Mouse (Mus musculus) liver, embryonic 12.5 days (tissue): ENCODE measurements around the gene St6galnac3. TPM values are rescaled to one million over a fixed set of nuclear protein-coding genes. Genes with fewer than 3 reads are reported as not detected.

Experiments
- ATAC-seq: fragments of 200-750 bp; cut with Nextera tagmentation; 2 replicates; pipeline ENCODE4 v1.8.0; 2017; ENCODE audit warnings: moderate number of reproducible peaks, mild to moderate bottlenecking, moderate library complexity
- H3K27ac ChIP-seq: fragments of 300-500 bp; sonication (generic); 2 replicates; pipeline ENCODE4 v1.5.1; 2016; ENCODE audit warnings: mild to moderate bottlenecking
- H3K27me3 ChIP-seq: fragments of 300-500 bp; sonication (generic); replicated peaks from 2 replicates; pipeline ENCODE4 v1.6.1; 2016; ENCODE audit warnings: mild to moderate bottlenecking, moderate library complexity
- H3K36me3 ChIP-seq: fragments of 300-500 bp; sonication (generic); 2 replicates; pipeline ENCODE4 v1.6.1; 2016; ENCODE audit warnings: mild to moderate bottlenecking, moderate library complexity
- H3K4me1 ChIP-seq: fragments of 300-500 bp; sonication (generic); 2 replicates; pipeline ENCODE4 v1.6.1; 2016
- H3K4me2 ChIP-seq: fragments of 300-500 bp; sonication (generic); 2 replicates; pipeline ENCODE4 v1.6.1; 2016; ENCODE audit warnings: mild to moderate bottlenecking, moderate library complexity
- H3K4me3 ChIP-seq: fragments of 300-500 bp; sonication (generic); 2 replicates; pipeline ENCODE4 v1.5.1; 2016; ENCODE audit warnings: mild to moderate bottlenecking, moderate library complexity
- H3K9ac ChIP-seq: fragments of 300-500 bp; sonication (generic); 2 replicates; pipeline ENCODE4 v1.6.1; 2016; ENCODE audit warnings: mild to moderate bottlenecking, moderate library complexity
- H3K9me3 ChIP-seq: fragments of 300-500 bp; sonication (generic); replicated peaks from 2 replicates; pipeline ENCODE4 v1.6.1; 2016; ENCODE audit warnings: mild to moderate bottlenecking, moderate library complexity
- WGBS: fragments of 180-500 bp; shearing (Covaris S2); methylation state at CpG from one replicate; pipeline ENCODE4 v1.1.7; 2016; ENCODE audit not compliant: insufficient replicate concordance; 5-methylcytosine and 5-hydroxymethylcytosine counted together
- polyA plus RNA-seq: library from polyadenylated mRNA; unstranded; fragments of >200 nt; fragmentation: Nextera tagmentation; extraction: Ambion mirVana; gene quantifications from 2 replicates; pipeline ENCODE4 v1.2.1, GENCODE M21; 2016

The St6galnac3 gene
- polyA plus RNA-seq, 1 experiment from 2014 or later = 13.6 TPM

- no peak for ATAC-seq
- Histone ChIP-seq H3K27me3 (peaks cover 14% of the 10 kb centered on the region; the same call in 1 of the 2 replicates), H3K4me2 (no peak overlapping the region), H3K9ac (0 out of 2 replicates have a peak overlapping the region, but pooled peaks have one; percentile 66), H3K27ac (peak overlapping the region; percentile 88), H3K4me1 (peaks cover 55% of the 10 kb centered on the region), H3K4me3 (no peak overlapping the region), H3K9me3 (no peaks in the 10 kb centered on the region), H3K36me3 (no peaks in the 10 kb centered on the region)
- WGBS = 74% methylated on average over 6 of the region's 6 CpGs
These were observed 7.8 kb upstream of the St6galnac3 start for GRCm38 (mm10) chr3:153732749-153733148.

- peaks cover 48% of the 10 kb centered on the region for H3K4me1 ChIP-seq
- no peak overlapping the region for H3K27ac ChIP-seq
- H3K27me3 ChIP-seq = peaks cover 14% of the 10 kb centered on the region; the same call in 1 of the 2 replicates
- H3K4me2 ChIP-seq = no peak overlapping the region
- ATAC-seq = no peak
- 77% methylated on average over 6 of the region's 6 CpGs for WGBS
- H3K4me3 ChIP-seq = no peak overlapping the region
- H3K36me3 ChIP-seq = no peaks in the 10 kb centered on the region
- H3K9me3 ChIP-seq = no peaks in the 10 kb centered on the region
- H3K9ac ChIP-seq = no peak overlapping the region
These were observed 7.1 kb upstream of the St6galnac3 start for GRCm38 (mm10) chr3:153732035-153732434.

- Histone ChIP-seq H3K9me3 (no peaks in the 10 kb centered on the region), H3K4me2 (no peak overlapping the region)
These were observed 3.6 kb upstream of the St6galnac3 start for GRCm38 (mm10) chr3:153728577-153728976.

GRCm38 (mm10) chr3:153723467-153724079 is 1.4 kb downstream of the St6galnac3 start:
- no peaks in the 10 kb centered on the region for H3K9me3 ChIP-seq
- peak overlapping the region; percentile 79 for H3K27ac ChIP-seq
- no peak for ATAC-seq
- peak overlapping the region; percentile 81 for H3K4me3 ChIP-seq
- WGBS = 48% methylated on average over 9 of the region's 9 CpGs
- H3K27me3 ChIP-seq = peaks cover 4% of the 10 kb centered on the region; the same call in 1 of the 2 replicates
- H3K4me1 ChIP-seq = peaks cover 73% of the 10 kb centered on the region
- H3K9ac ChIP-seq = peak overlapping the region; percentile 90
- H3K4me2 ChIP-seq = peak overlapping the region; percentile 84
- H3K36me3 ChIP-seq = no peaks in the 10 kb centered on the region

More at GRCm38 (mm10) chr3:153728577-153728976, 3.6 kb upstream of the St6galnac3 start:
- Histone ChIP-seq H3K36me3 (no peaks in the 10 kb centered on the region), H3K4me1 (peaks cover 42% of the 10 kb centered on the region), H3K27me3 (peaks cover 12% of the 10 kb centered on the region; the same call in 1 of the 2 replicates), H3K9ac (no peak overlapping the region), H3K4me3 (no peak overlapping the region), H3K27ac (no peak overlapping the region)
- ATAC-seq = no peak

GRCm38 (mm10) chr3:153721525-153721924 is 3.4 kb downstream of the St6galnac3 start:
- peak overlapping the region; percentile 51 for H3K9ac ChIP-seq
- H3K4me1 ChIP-seq = peaks cover 93% of the 10 kb centered on the region
- H3K4me3 ChIP-seq = peak overlapping the region; percentile 81
- H3K9me3 ChIP-seq = no peaks in the 10 kb centered on the region
- H3K27me3 ChIP-seq = peaks cover 1% of the 10 kb centered on the region; the same call in 1 of the 2 replicates
- H3K27ac ChIP-seq = peak overlapping the region; percentile 79
- 39% methylated on average over 16 of the region's 16 CpGs for WGBS
- peak overlapping the region; percentile 84 for H3K4me2 ChIP-seq
- no peak for ATAC-seq
- H3K36me3 ChIP-seq = peaks cover 2% of the 10 kb centered on the region; the same call in 1 of the 2 replicates

- WGBS = 17% methylated on average over 4 of the region's 4 CpGs
- no peaks in the 10 kb centered on the region for H3K9me3 ChIP-seq
- no peak for ATAC-seq
- H3K27ac ChIP-seq = peak overlapping the region; percentile 79
- peaks cover 92% of the 10 kb centered on the region for H3K4me1 ChIP-seq
- peak overlapping the region; percentile 81 for H3K4me3 ChIP-seq
- H3K9ac ChIP-seq = peak overlapping the region; percentile 51
- peaks cover 2% of the 10 kb centered on the region; the same call in 1 of the 2 replicates for H3K36me3 ChIP-seq
- peak overlapping the region; percentile 84 for H3K4me2 ChIP-seq
- no peaks in the 10 kb centered on the region; the same call in 1 of the 2 replicates for H3K27me3 ChIP-seq
These were observed 4.1 kb downstream of the St6galnac3 start for GRCm38 (mm10) chr3:153720922-153721321.

GRCm38 (mm10) chr3:153720296-153720695 is 4.7 kb downstream of the St6galnac3 start:
- ATAC-seq = no peak
- Histone ChIP-seq H3K4me2 (peak overlapping the region; percentile 84), H3K9ac (peak overlapping the region; percentile 51), H3K9me3 (no peaks in the 10 kb centered on the region), H3K27me3 (no peaks in the 10 kb centered on the region), H3K4me1 (peaks cover 90% of the 10 kb centered on the region), H3K36me3 (peaks cover 2% of the 10 kb centered on the region; the same call in 1 of the 2 replicates), H3K4me3 (0 out of 2 replicates have a peak overlapping the region, but pooled peaks have one; percentile 13), H3K27ac (peak overlapping the region; percentile 79)
- 20% methylated on average over 3 of the region's 3 CpGs for WGBS

- Histone ChIP-seq H3K9ac (peak overlapping the region; percentile 51), H3K36me3 (peaks cover 6% of the 10 kb centered on the region; the same call in 1 of the 2 replicates), H3K9me3 (peaks cover under 1% of the 10 kb centered on the region; the same call in 1 of the 2 replicates), H3K27ac (peak overlapping the region; percentile 79), H3K4me1 (peaks cover 87% of the 10 kb centered on the region), H3K4me3 (peak overlapping the region; percentile 13; the same call in 1 of the 2 replicates), H3K4me2 (peak overlapping the region; percentile 84), H3K27me3 (no peaks in the 10 kb centered on the region)
- peak; percentile 19; the same call in 1 of the 2 replicates for ATAC-seq
- WGBS = 52% methylated on average over 9 of the region's 9 CpGs
These were observed 5.6 kb downstream of the St6galnac3 start for GRCm38 (mm10) chr3:153719256-153719970.

GRCm38 (mm10) chr3:153718724-153719123 is 6.2 kb downstream of the St6galnac3 start:
- Histone ChIP-seq H3K27me3 (no peaks in the 10 kb centered on the region), H3K36me3 (peaks cover 12% of the 10 kb centered on the region), H3K9me3 (peaks cover 7% of the 10 kb centered on the region; the same call in 1 of the 2 replicates), H3K4me1 (peaks cover 81% of the 10 kb centered on the region), H3K4me2 (peak overlapping the region; percentile 84), H3K27ac (peak overlapping the region; percentile 79; the same call in 1 of the 2 replicates), H3K4me3 (no peak overlapping the region), H3K9ac (peak overlapping the region; percentile 51; the same call in 1 of the 2 replicates)
- 41% methylated on average over 8 of the region's 8 CpGs for WGBS
- no peak for ATAC-seq

GRCm38 (mm10) chr3:153717742-153718141 is 7.2 kb downstream of the St6galnac3 start:
- Histone ChIP-seq H3K4me1 (peaks cover 71% of the 10 kb centered on the region), H3K27ac (peak overlapping the region; percentile 42; the same call in 1 of the 2 replicates), H3K4me2 (peak overlapping the region; percentile 37), H3K27me3 (no peaks in the 10 kb centered on the region), H3K36me3 (peaks cover 12% of the 10 kb centered on the region), H3K9me3 (peaks cover 8% of the 10 kb centered on the region; the same call in 1 of the 2 replicates), H3K4me3 (no peak overlapping the region), H3K9ac (no peak overlapping the region)
- ATAC-seq = no peak
- 33% methylated on average over 7 of the region's 7 CpGs for WGBS

GRCm38 (mm10) chr3:153715646-153716045 is 9.3 kb downstream of the St6galnac3 start:
- 84% methylated on average over 7 of the region's 7 CpGs for WGBS
- Histone ChIP-seq H3K27me3 (no peaks in the 10 kb centered on the region), H3K4me2 (no peak overlapping the region), H3K4me3 (no peak overlapping the region), H3K9me3 (peaks cover 8% of the 10 kb centered on the region; the same call in 1 of the 2 replicates), H3K9ac (no peak overlapping the region), H3K27ac (no peak overlapping the region), H3K4me1 (peaks cover 67% of the 10 kb centered on the region), H3K36me3 (peaks cover 12% of the 10 kb centered on the region)
- no peak for ATAC-seq

- no peak for ATAC-seq
- H3K4me3 ChIP-seq = no peak overlapping the region
- H3K27ac ChIP-seq = no peak overlapping the region
- H3K9me3 ChIP-seq = peaks cover 8% of the 10 kb centered on the region; the same call in 1 of the 2 replicates
- H3K36me3 ChIP-seq = peaks cover 10% of the 10 kb centered on the region
- H3K4me2 ChIP-seq = no peak overlapping the region
- 13% methylated on average over 1 of the region's 1 CpGs for WGBS
- no peaks in the 10 kb centered on the region for H3K27me3 ChIP-seq
- H3K9ac ChIP-seq = no peak overlapping the region
- H3K4me1 ChIP-seq = peaks cover 36% of the 10 kb centered on the region
These were observed 14.4 kb downstream of the St6galnac3 start for GRCm38 (mm10) chr3:153710545-153710944.
